In genomic region chr19:53813576-53813975, GRCm38 (mm10) we compare ENCODE assay signal across 24 mouse cellular contexts.
DNase-seq lines count a peak whose midpoint lies in the region; ATAC-seq and TF ChIP-seq lines count a peak whose summit lies in the region.
"Had no signal": no experiment of that assay in that cellular context is flagged by ENCODE, and none has a peak within 500 bp of the region (broad histone marks: within the 10 kb centered on the region; RNA-seq: fewer than 3 reads in every experiment).

No protein-coding gene starts in this region.

- ATAC-seq in heart, embryonic 15.5 days (replicated peaks; ENCODE audit: insufficient number of reproducible peaks, insufficient read depth, low FRiP score, low read depth) = no peak
- no peak for ATAC-seq in midbrain, embryonic 11.5 days (ENCODE audit: low FRiP score)
- ATAC-seq: forebrain, embryonic 14.5 days had no signal

- H3K79me2 ChIP-seq in heart, adult 2 months (replicated peaks; ENCODE audit: control insufficient read depth, insufficient read depth, low read length) = 0 out of 2 replicates have a peak, but pooled peaks cover 1% of the 10 kb centered on the region

- no peak overlapping the region for H3K9ac ChIP-seq in heart, adult 2 months (ENCODE audit: low read depth, low read length)
- H3K9ac ChIP-seq in heart, embryonic 15.5 days = no peak overlapping the region
- H3K9ac ChIP-seq in midbrain, embryonic 11.5 days (ENCODE audit: low read length) = no peak overlapping the region
- H3K9ac ChIP-seq: embryonic facial prominence, embryonic 13.5 days; embryonic facial prominence, embryonic 15.5 days; forebrain, embryonic 12.5 days had no signal

- TF ChIP-seq EP300 in heart, adult 2 months (IDR thresholded peaks at IDR 0.05; ENCODE audit: insufficient read depth, low read depth, low read length) = no peak

- TF ChIP-seq CTCF in heart, adult 2 months (IDR thresholded peaks at IDR 0.05) = no peak

- H3K4me3 ChIP-seq in heart, adult 2 months = no peak overlapping the region
- no peak overlapping the region for H3K4me3 ChIP-seq in heart, embryonic 15.5 days
- no peak overlapping the region for H3K4me3 ChIP-seq in midbrain, embryonic 10.5 days
- no peak overlapping the region for H3K4me3 ChIP-seq in midbrain, embryonic 11.5 days (ENCODE audit: low read depth, low read length)
- H3K4me3 ChIP-seq in limb, embryonic 10.5 days = no peak overlapping the region
- H3K4me3 ChIP-seq: embryonic facial prominence, embryonic 13.5 days; embryonic facial prominence, embryonic 15.5 days; erythroblast, embryonic 14.5 days; forebrain, embryonic 10.5 days; forebrain, embryonic 12.5 days had no signal

- no peaks in the 10 kb centered on the region for H3K27me3 ChIP-seq in heart, adult 2 months (ENCODE audit: control insufficient read depth, insufficient read depth, low read length)
- H3K27me3 ChIP-seq in heart, embryonic 15.5 days = no peaks in the 10 kb centered on the region
- H3K27me3 ChIP-seq in midbrain, embryonic 10.5 days (ENCODE audit: low read depth, poor library complexity, severe bottlenecking) = no peaks in the 10 kb centered on the region
- no peaks in the 10 kb centered on the region for H3K27me3 ChIP-seq in midbrain, embryonic 11.5 days (ENCODE audit: control insufficient read depth, insufficient read depth, low read length)
- no peaks in the 10 kb centered on the region for H3K27me3 ChIP-seq in limb, embryonic 10.5 days (ENCODE audit: low read depth, poor library complexity, severe bottlenecking)
- H3K27me3 ChIP-seq: embryonic facial prominence, embryonic 13.5 days; embryonic facial prominence, embryonic 15.5 days; forebrain, embryonic 12.5 days had no signal

- peaks cover 14% of the 10 kb centered on the region; the same call in 1 of the 2 replicates for H3K36me3 ChIP-seq in heart, adult 2 months (ENCODE audit: control insufficient read depth, insufficient read depth, low read length)
- H3K36me3 ChIP-seq in heart, embryonic 15.5 days = peaks cover 40% of the 10 kb centered on the region
- H3K36me3 ChIP-seq in midbrain, embryonic 10.5 days = no peaks in the 10 kb centered on the region
- no peaks in the 10 kb centered on the region for H3K36me3 ChIP-seq in midbrain, embryonic 11.5 days (ENCODE audit: control insufficient read depth, insufficient read depth, low read length)
- H3K36me3 ChIP-seq in limb, embryonic 10.5 days = no peaks in the 10 kb centered on the region
- H3K36me3 ChIP-seq: embryonic facial prominence, embryonic 13.5 days; embryonic facial prominence, embryonic 15.5 days; forebrain, embryonic 10.5 days; forebrain, embryonic 12.5 days had no signal

- peaks cover 20% of the 10 kb centered on the region for H3K4me1 ChIP-seq in heart, adult 2 months (ENCODE audit: control insufficient read depth, insufficient read depth, low read length)
- H3K4me1 ChIP-seq in heart, embryonic 15.5 days (replicated peaks) = peaks cover 53% of the 10 kb centered on the region
- peaks cover 11% of the 10 kb centered on the region for H3K4me1 ChIP-seq in midbrain, embryonic 10.5 days
- no peaks in the 10 kb centered on the region for H3K4me1 ChIP-seq in midbrain, embryonic 11.5 days (ENCODE audit: control insufficient read depth, insufficient read depth, low read length)
- H3K4me1 ChIP-seq in limb, embryonic 10.5 days = peaks cover 30% of the 10 kb centered on the region
- H3K4me1 ChIP-seq: forebrain, embryonic 12.5 days had no signal

- H3K4me2 ChIP-seq in heart, embryonic 15.5 days = no peak overlapping the region
- H3K4me2 ChIP-seq in midbrain, embryonic 11.5 days = no peak overlapping the region
- H3K4me2 ChIP-seq: embryonic facial prominence, embryonic 13.5 days; embryonic facial prominence, embryonic 15.5 days; forebrain, embryonic 12.5 days had no signal

- H3K9me3 ChIP-seq in heart, embryonic 15.5 days (replicated peaks) = no peaks in the 10 kb centered on the region
- no peaks in the 10 kb centered on the region for H3K9me3 ChIP-seq in midbrain, embryonic 10.5 days (replicated peaks)
- H3K9me3 ChIP-seq in midbrain, embryonic 11.5 days (ENCODE audit: control insufficient read depth, low read length) = no peaks in the 10 kb centered on the region
- no peaks in the 10 kb centered on the region for H3K9me3 ChIP-seq in limb, embryonic 10.5 days (replicated peaks)
- H3K9me3 ChIP-seq: embryonic facial prominence, embryonic 13.5 days; embryonic facial prominence, embryonic 15.5 days; forebrain, embryonic 10.5 days; forebrain, embryonic 12.5 days had no signal

- WGBS in heart, adult 2 months = 74% methylated on average over 5 of the region's 5 CpGs
- WGBS in heart, embryonic 15.5 days = 91% methylated on average over 5 of the region's 5 CpGs
- 95% methylated on average over 5 of the region's 5 CpGs for WGBS in midbrain, embryonic 10.5 days
- WGBS in midbrain, embryonic 11.5 days = 93% methylated on average over 5 of the region's 5 CpGs
- whole genome bisulfite sequencing in limb, embryonic 10.5 days = 96% methylated on average over 5 of the region's 5 CpGs

- no peak for DNase-seq in heart, adult 2 months
- DNase-seq in heart, adult 9 months (ENCODE audit: low spot score in 2 of 2) = no peak
- no peak for DNase-seq in heart, postnatal 25 days (ENCODE audit: low spot score)
- no peak for DNase-seq in midbrain, embryonic 10.5 days (ENCODE audit: low spot score)
- DNase-seq in midbrain, embryonic 11.5 days (ENCODE audit: low spot score, missing footprints) = no peak
- DNase-seq in limb, embryonic 10.5 days (ENCODE audit: low spot score) = no peak
- DNase-seq in layer of hippocampus, adult 9-10 months (ENCODE audit: low spot score) = no peak
- DNase-seq: adrenal gland, adult 2 months; adrenal gland, postnatal 10 days; adrenal gland, postnatal 25 days; cerebellum, adult 11 months; cerebellum, adult 18-20 months; cerebellum, adult 8-10 months; cerebellum, adult 9-11 months; cerebellum, postnatal 14 days; cerebellum, postnatal 36 days; embryo, embryonic 11 days had no signal

- peak overlapping the region; percentile 49 for H3K27ac ChIP-seq in heart, adult 2 months
- peak overlapping the region; percentile 31; the same call in 1 of the 2 replicates for H3K27ac ChIP-seq in heart, embryonic 15.5 days
- H3K27ac ChIP-seq in midbrain, embryonic 10.5 days (replicated peaks) = 0 out of 2 replicates have a peak overlapping the region, but pooled peaks have one; percentile 6
- H3K27ac ChIP-seq in midbrain, embryonic 11.5 days (ENCODE audit: low read depth, low read length) = no peak overlapping the region
- H3K27ac ChIP-seq in limb, embryonic 10.5 days = 0 out of 2 replicates have a peak overlapping the region, but pooled peaks have one; percentile 27
- H3K27ac ChIP-seq: embryonic facial prominence, embryonic 13.5 days; embryonic facial prominence, embryonic 15.5 days; forebrain, embryonic 10.5 days; forebrain, embryonic 12.5 days had no signal

- intact Hi-C loops in heart, adult 2 months (cut with DNase I) = no loop called here
- intact Hi-C loops in heart, postnatal 25 days (cut with DNase I) = no loop called here

- 0 out of 2 replicates have a peak, but pooled peaks have one; percentile 13 for TF ChIP-seq POLR2A in heart, adult 2 months (IDR thresholded peaks at IDR 0.05; ENCODE audit: insufficient read depth, low read depth, low read length)
